Mouse (Mus musculus) thymus, adult 2 months (tissue): ENCODE data around the gene Olfr12.

Experiments used
- CTCF ChIP-seq: fragments of 200-500 bp; IDR thresholded peaks from 2 replicates; pipeline ENCODE4 v1.5.1; 2012; ENCODE audit warnings: mild to moderate bottlenecking, control low read depth, low read length, moderate library complexity, borderline replicate concordance; ENCODE audit not compliant: control insufficient read depth, poor library complexity, insufficient read depth; ENCODE audit errors: extremely low read depth
- POLR2A ChIP-seq: fragments of 200-500 bp; IDR thresholded peaks from 2 replicates; pipeline ENCODE4 v1.6.1; 2012; ENCODE audit warnings: mild to moderate bottlenecking, low read length, control low read depth, moderate library complexity; ENCODE audit not compliant: control insufficient read depth, poor library complexity, insufficient read depth; ENCODE audit errors: extremely low read depth

DNA sequence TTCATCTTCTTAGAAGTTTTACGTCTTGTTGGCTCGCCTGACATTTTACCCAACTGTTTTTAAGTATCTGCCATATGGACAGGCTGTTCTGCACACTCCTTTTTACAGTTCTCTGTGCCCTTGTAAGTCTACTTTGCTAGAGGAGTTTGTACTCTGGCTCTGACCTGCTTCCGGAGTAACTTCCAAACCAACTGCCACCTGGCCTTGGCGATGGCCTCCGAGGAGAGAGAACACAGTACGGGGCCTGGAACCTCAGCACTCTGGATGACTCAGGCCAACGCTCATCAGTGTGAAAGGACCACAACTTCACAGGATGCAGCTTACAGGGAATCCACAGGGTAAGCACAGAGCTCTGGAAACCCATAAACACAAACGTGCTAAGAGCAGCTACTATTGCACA lies 16.1 kb downstream of the Olfr12 start:
- TF ChIP-seq POLR2A: no peak
- no peak for TF ChIP-seq CTCF
